Mouse (Mus musculus): ENCODE results near the gene Prm1. TPM values are rescaled to one million over a fixed set of nuclear protein-coding genes. Genes with fewer than 3 reads are reported as not detected.

The Prm1 gene
- polyA plus RNA-seq, 1 experiment from 2014 or later = not detected

- H3K4me3 ChIP-seq = no peak overlapping the region
- no peak for DNase-seq (ENCODE audit: extremely low spot score, low spot score)
- H3K27me3 ChIP-seq (ENCODE audit: poor library complexity, severe bottlenecking) = no peaks in the 10 kb centered on the region
- H3K36me3 ChIP-seq (replicated peaks) = no peaks in the 10 kb centered on the region
- 91% methylated on average over 8 of the region's 8 CpGs for WGBS
- H3K9me3 ChIP-seq = no peaks in the 10 kb centered on the region
- H3K4me1 ChIP-seq = peaks cover 14% of the 10 kb centered on the region
- no peak overlapping the region for H3K27ac ChIP-seq
Measured at GRCm38 (mm10) chr16:10773543-10773942, 32.1 kb downstream of the Prm1 start.

GRCm38 (mm10) chr16:10771769-10772510 is 33.7 kb downstream of the Prm1 start:
- Histone ChIP-seq H3K36me3 (replicated peaks) (no peaks in the 10 kb centered on the region), H3K27ac (0 out of 2 replicates have a peak overlapping the region, but pooled peaks have one; percentile 8), H3K4me1 (peaks cover 14% of the 10 kb centered on the region), H3K9me3 (no peaks in the 10 kb centered on the region), H3K27me3 (ENCODE audit: poor library complexity, severe bottlenecking) (no peaks in the 10 kb centered on the region), H3K4me3 (no peak overlapping the region)
- 68% methylated on average over 19 of the region's 19 CpGs for WGBS
- no peak for DNase-seq (ENCODE audit: extremely low spot score, low spot score)

- H3K36me3 ChIP-seq (replicated peaks) = no peaks in the 10 kb centered on the region
- peaks cover 10% of the 10 kb centered on the region; the same call in 1 of the 2 replicates for H3K4me1 ChIP-seq
- H3K27me3 ChIP-seq (ENCODE audit: poor library complexity, severe bottlenecking) = no peaks in the 10 kb centered on the region
- H3K27ac ChIP-seq = no peak overlapping the region
- WGBS = 60% methylated on average over 4 of the region's 4 CpGs
- H3K9me3 ChIP-seq = no peaks in the 10 kb centered on the region
- no peak for DNase-seq (ENCODE audit: extremely low spot score, low spot score)
- H3K4me3 ChIP-seq = no peak overlapping the region
Measured at GRCm38 (mm10) chr16:10770531-10771325, 34.9 kb downstream of the Prm1 start.

- peaks cover 10% of the 10 kb centered on the region; the same call in 1 of the 2 replicates for H3K4me1 ChIP-seq
- 39% methylated on average over 2 of the region's 2 CpGs for WGBS
- no peak overlapping the region for H3K27ac ChIP-seq
- H3K9me3 ChIP-seq = no peaks in the 10 kb centered on the region
- H3K4me3 ChIP-seq = no peak overlapping the region
- no peaks in the 10 kb centered on the region for H3K36me3 ChIP-seq (replicated peaks)
- DNase-seq (ENCODE audit: extremely low spot score, low spot score) = no peak
- H3K27me3 ChIP-seq (ENCODE audit: poor library complexity, severe bottlenecking) = no peaks in the 10 kb centered on the region
Measured at GRCm38 (mm10) chr16:10769661-10770060, 36.0 kb downstream of the Prm1 start.

GRCm38 (mm10) chr16:10768821-10769220 is 36.8 kb downstream of the Prm1 start:
- no peak overlapping the region for H3K27ac ChIP-seq
- 69% methylated on average over 9 of the region's 9 CpGs for WGBS
- no peaks in the 10 kb centered on the region for H3K27me3 ChIP-seq (ENCODE audit: poor library complexity, severe bottlenecking)
- no peak for DNase-seq (ENCODE audit: extremely low spot score, low spot score)
- no peaks in the 10 kb centered on the region for H3K36me3 ChIP-seq (replicated peaks)
- H3K4me3 ChIP-seq = no peak overlapping the region
- H3K4me1 ChIP-seq = peaks cover 10% of the 10 kb centered on the region; the same call in 1 of the 2 replicates
- no peaks in the 10 kb centered on the region for H3K9me3 ChIP-seq

- no peak overlapping the region for H3K4me3 ChIP-seq
- H3K4me1 ChIP-seq = peaks cover 10% of the 10 kb centered on the region; the same call in 1 of the 2 replicates
- 42% methylated on average over 4 of the region's 4 CpGs for WGBS
- DNase-seq (ENCODE audit: extremely low spot score, low spot score) = peak; percentile 57
- H3K36me3 ChIP-seq (replicated peaks) = no peaks in the 10 kb centered on the region
- no peaks in the 10 kb centered on the region for H3K9me3 ChIP-seq
- H3K27me3 ChIP-seq (ENCODE audit: poor library complexity, severe bottlenecking) = no peaks in the 10 kb centered on the region
- H3K27ac ChIP-seq = no peak overlapping the region
Measured at GRCm38 (mm10) chr16:10767158-10767557, 38.5 kb downstream of the Prm1 start.

- H3K27ac ChIP-seq = no peak overlapping the region
- no peaks in the 10 kb centered on the region for H3K9me3 ChIP-seq
- H3K4me1 ChIP-seq = 0 out of 2 replicates have a peak, but pooled peaks cover 4% of the 10 kb centered on the region
- 78% methylated on average over 2 of the region's 2 CpGs for WGBS
- no peaks in the 10 kb centered on the region for H3K27me3 ChIP-seq (ENCODE audit: poor library complexity, severe bottlenecking)
- no peak overlapping the region for H3K4me3 ChIP-seq
- no peak for DNase-seq (ENCODE audit: extremely low spot score, low spot score)
- no peaks in the 10 kb centered on the region for H3K36me3 ChIP-seq (replicated peaks)
Measured at GRCm38 (mm10) chr16:10764323-10764722, 41.3 kb downstream of the Prm1 start.

GRCm38 (mm10) chr16:10763540-10764264 is 41.9 kb downstream of the Prm1 start:
- Histone ChIP-seq H3K4me3 (no peak overlapping the region), H3K4me1 (0 out of 2 replicates have a peak, but pooled peaks cover 4% of the 10 kb centered on the region), H3K9me3 (no peaks in the 10 kb centered on the region), H3K36me3 (replicated peaks) (no peaks in the 10 kb centered on the region), H3K27ac (no peak overlapping the region), H3K27me3 (ENCODE audit: poor library complexity, severe bottlenecking) (no peaks in the 10 kb centered on the region)
- WGBS = 73% methylated on average over 6 of the region's 6 CpGs
- DNase-seq (ENCODE audit: extremely low spot score, low spot score) = no peak

GRCm38 (mm10) chr16:10762569-10763180 is 43.0 kb downstream of the Prm1 start:
- no peak for DNase-seq (ENCODE audit: extremely low spot score, low spot score)
- Histone ChIP-seq H3K9me3 (no peaks in the 10 kb centered on the region), H3K36me3 (replicated peaks) (no peaks in the 10 kb centered on the region), H3K27me3 (ENCODE audit: poor library complexity, severe bottlenecking) (no peaks in the 10 kb centered on the region), H3K27ac (no peak overlapping the region), H3K4me3 (no peak overlapping the region), H3K4me1 (0 out of 2 replicates have a peak, but pooled peaks cover 4% of the 10 kb centered on the region)
- WGBS = 78% methylated on average over 5 of the region's 5 CpGs

GRCm38 (mm10) chr16:10761182-10761581 is 44.5 kb downstream of the Prm1 start:
- no peaks in the 10 kb centered on the region for H3K27me3 ChIP-seq (ENCODE audit: poor library complexity, severe bottlenecking)
- H3K4me3 ChIP-seq = no peak overlapping the region
- no peak for DNase-seq (ENCODE audit: extremely low spot score, low spot score)
- H3K36me3 ChIP-seq (replicated peaks) = no peaks in the 10 kb centered on the region
- no peaks in the 10 kb centered on the region for H3K9me3 ChIP-seq
- 0 out of 2 replicates have a peak, but pooled peaks cover 4% of the 10 kb centered on the region for H3K4me1 ChIP-seq
- no peak overlapping the region for H3K27ac ChIP-seq
- WGBS = 71% methylated on average over 8 of the region's 8 CpGs

- H3K36me3 ChIP-seq (replicated peaks) = no peaks in the 10 kb centered on the region
- no peak overlapping the region for H3K4me3 ChIP-seq
- 79% methylated on average over 6 of the region's 6 CpGs for WGBS
- no peaks in the 10 kb centered on the region for H3K9me3 ChIP-seq
- 0 out of 2 replicates have a peak, but pooled peaks cover under 1% of the 10 kb centered on the region for H3K4me1 ChIP-seq
- no peak for DNase-seq (ENCODE audit: extremely low spot score, low spot score)
- H3K27ac ChIP-seq = no peak overlapping the region
- no peaks in the 10 kb centered on the region for H3K27me3 ChIP-seq (ENCODE audit: poor library complexity, severe bottlenecking)
Measured at GRCm38 (mm10) chr16:10756168-10756567, 49.5 kb downstream of the Prm1 start.
